37 mouse cellular contexts compared by ENCODE assay signal in genomic region chr5:92210205-92210604, GRCm38 (mm10). TPM values are rescaled to one million over a fixed set of nuclear protein-coding genes. Genes with fewer than 3 reads are reported as not detected.
"Had no signal": no experiment of that assay in that cellular context is flagged by ENCODE, and none has a peak within 500 bp of the region (broad histone marks: within the 10 kb centered on the region; RNA-seq: fewer than 3 reads in every experiment).

No protein-coding gene starts in this region.

- H3K4me3 ChIP-seq: gastrocnemius, adult 2 months; heart, embryonic 12.5 days; hindbrain, embryonic 10.5 days; hindbrain, embryonic 12.5 days; layer of hippocampus, adult 2 months; left cerebral cortex, adult 2 months; limb, embryonic 10.5 days; limb, embryonic 12.5 days; liver, embryonic 13.5 days; liver, embryonic 15.5 days had no signal

- DNase-seq: gastrocnemius, adult 2 months; gastrocnemius, postnatal 10 days; gastrocnemius, postnatal 25 days; heart, postnatal 10 days; heart, postnatal 4 days; kidney, adult 11 months; kidney, adult 2 months; kidney, adult 9 months; kidney, postnatal 10 days; kidney, postnatal 25 days; kidney, postnatal 4 days; liver; liver, embryonic 13.5 days; liver, postnatal 0 days had no signal

- H3K4me2 ChIP-seq: heart, embryonic 12.5 days; hindbrain, embryonic 12.5 days; hindbrain, embryonic 14.5 days; limb, embryonic 12.5 days; liver, embryonic 11.5 days; liver, embryonic 13.5 days; liver, embryonic 15.5 days had no signal

- ATAC-seq: hindbrain, embryonic 16.5 days; liver, postnatal 0 days had no signal

- H3K9me3 ChIP-seq: heart, embryonic 12.5 days; hindbrain, embryonic 10.5 days; hindbrain, embryonic 12.5 days; limb, embryonic 10.5 days; limb, embryonic 12.5 days; liver, embryonic 13.5 days; liver, embryonic 15.5 days had no signal

- H3K27me3 ChIP-seq: heart, embryonic 12.5 days; hindbrain, embryonic 12.5 days; limb, embryonic 12.5 days had no signal

- H3K9ac ChIP-seq: heart, embryonic 12.5 days; hindbrain, embryonic 12.5 days; hindbrain, embryonic 14.5 days; limb, embryonic 12.5 days; liver, embryonic 13.5 days; liver, embryonic 15.5 days; liver, postnatal 0 days had no signal

- H3K36me3 ChIP-seq: limb, embryonic 10.5 days; liver, embryonic 13.5 days; liver, embryonic 15.5 days had no signal

- H3K4me1 ChIP-seq: heart, embryonic 12.5 days; hindbrain, embryonic 10.5 days; hindbrain, embryonic 12.5 days; limb, embryonic 10.5 days; limb, embryonic 12.5 days; liver, embryonic 15.5 days had no signal

- H3K27ac ChIP-seq: gastrocnemius, adult 2 months; hindbrain, embryonic 10.5 days; hindbrain, embryonic 12.5 days; hindbrain, embryonic 14.5 days; layer of hippocampus, adult 2 months; left cerebral cortex, adult 2 months; limb, embryonic 10.5 days; limb, embryonic 12.5 days; liver, embryonic 13.5 days; liver, embryonic 15.5 days had no signal

RNA-seq across cellular contexts. Expression of gene U90926, which starts 5.0 kb away (rescaled TPM):
- total RNA-seq: gastrocnemius, adult 2 months; gastrocnemius, postnatal 10 days; gastrocnemius, postnatal 25 days; gastrocnemius, postnatal 4 days; granulocyte monocyte progenitor cell, adult 5-6 weeks; heart, postnatal 10 days; heart, postnatal 25 days; heart, postnatal 4 days; layer of hippocampus, adult 2 months; layer of hippocampus, postnatal 10 days; layer of hippocampus, postnatal 25 days; left cerebral cortex, adult 2 months; left cerebral cortex, postnatal 14 days; left cerebral cortex, postnatal 36 days had no signal
- polyA plus RNA-seq: frontal cortex, adult 2 months; heart, embryonic 12.5 days; heart, embryonic 14.5 days; heart, embryonic 16.5 days; hindbrain, embryonic 10.5 days; hindbrain, embryonic 12.5 days; hindbrain, embryonic 14.5 days; hindbrain, embryonic 16.5 days; intestine, embryonic 14.5 days; kidney, adult 2 months; limb, embryonic 10.5 days; limb, embryonic 12.5 days; limb, embryonic 14.5 days; liver, embryonic 11.5 days; liver, embryonic 13.5 days; liver, embryonic 15.5 days; liver, postnatal 0 days had no signal

RNA-seq across cellular contexts. Expression of gene Ppef2, which starts 45.9 kb away (rescaled TPM):
- total RNA-seq: gastrocnemius, adult 2 months; gastrocnemius, postnatal 10 days; gastrocnemius, postnatal 25 days; granulocyte monocyte progenitor cell, adult 5-6 weeks; heart, postnatal 10 days; heart, postnatal 4 days had no signal
- polyA plus RNA-seq: heart, embryonic 12.5 days; heart, embryonic 14.5 days; heart, embryonic 16.5 days; limb, embryonic 12.5 days; liver, embryonic 13.5 days; liver, postnatal 0 days had no signal
